Mouse (Mus musculus) right cerebral cortex, postnatal 36 days (tissue): ENCODE data around the gene Actn3.
"Not testable (repeated sequence)": the region's sequence is repeated elsewhere in the genome, so short reads cannot be mapped to it uniquely, and the experiment has no call there.

Experiments
- DNase-seq, 2 experiments: peaks; one replicate each; pipeline ENCODE4 v3.0.0; 2022; ENCODE audit warnings: low spot score in 2 of 2, mixed read lengths in 1 of 2

The Actn3 gene

GRCm38 (mm10) chr19:4859081-4859480, 18.6 kb downstream of the Actn3 start:
- DNase-seq = no peak

- DNase-seq = no peak
These were observed 21.8 kb downstream of the Actn3 start for GRCm38 (mm10) chr19:4855951-4856350.

- DNase-seq = no peak
These were observed 22.3 kb downstream of the Actn3 start for GRCm38 (mm10) chr19:4855470-4855820.

- peak; percentile 88 to 89 for DNase-seq
These were observed 22.9 kb downstream of the Actn3 start, which contains the start of gene Ctsf for GRCm38 (mm10) chr19:4854552-4855469. Ctsf (plus strand) TSS chr19:4855130.

GRCm38 (mm10) chr19:4850281-4850680, 27.4 kb downstream of the Actn3 start:
- no peak for DNase-seq

- no peak for DNase-seq
These were observed 27.9 kb downstream of the Actn3 start for GRCm38 (mm10) chr19:4849800-4850199.

- DNase-seq = no peak
These were observed 30.2 kb downstream of the Actn3 start for GRCm38 (mm10) chr19:4847490-4847889.

- no peak for DNase-seq
These were observed 31.9 kb downstream of the Actn3 start for GRCm38 (mm10) chr19:4845846-4846245.

GRCm38 (mm10) chr19:4842611-4843010, 35.1 kb downstream of the Actn3 start:
- DNase-seq = no peak

- no peak for DNase-seq
These were observed 36.9 kb downstream of the Actn3 start for GRCm38 (mm10) chr19:4840848-4841247.

- DNase-seq = peak; percentile 95 to 97
These were observed 38.6 kb downstream of the Actn3 start, which contains the start of the genes Ccs and Ccdc87 for GRCm38 (mm10) chr19:4839149-4839548. Ccs (minus strand) TSS chr19:4839332. Ccdc87 (plus strand) TSS chr19:4839366.

GRCm38 (mm10) chr19:4838526-4839140, 39.1 kb downstream of the Actn3 start:
- DNase-seq = no peak

GRCm38 (mm10) chr19:4837049-4837448, 40.7 kb downstream of the Actn3 start:
- no peak for DNase-seq

GRCm38 (mm10) chr19:4836096-4836495, 41.6 kb downstream of the Actn3 start:
- no peak for DNase-seq

GRCm38 (mm10) chr19:4833977-4834376, 43.7 kb downstream of the Actn3 start:
- no peak for DNase-seq

GRCm38 (mm10) chr19:4829156-4829555, 48.6 kb downstream of the Actn3 start:
- DNase-seq = no peak

GRCm38 (mm10) chr19:4828444-4829114, 49.1 kb downstream of the Actn3 start:
- DNase-seq = no peak

- peak; percentile 61 to 68 for DNase-seq
These were observed 56.9 kb downstream of the Actn3 start for GRCm38 (mm10) chr19:4820678-4821303.

GRCm38 (mm10) chr19:4817182-4817835, 60.4 kb downstream of the Actn3 start:
- DNase-seq = no peak

GRCm38 (mm10) chr19:4813015-4813414, 64.7 kb downstream of the Actn3 start:
- DNase-seq = no peak

GRCm38 (mm10) chr19:4812334-4812949, 65.3 kb downstream of the Actn3 start:
- DNase-seq = not testable (repeated sequence)
